13 mouse cellular contexts compared by ENCODE assay signal in genomic region chr2:128318956-128319355, GRCm38 (mm10).
DNase-seq lines count a peak whose midpoint lies in the region; ATAC-seq and TF ChIP-seq lines count a peak whose summit lies in the region.
"Had no signal": no experiment of that assay in that cellular context is flagged by ENCODE, and none has a peak within 500 bp of the region (broad histone marks: within the 10 kb centered on the region; RNA-seq: fewer than 3 reads in every experiment).

No protein-coding gene starts in this region.

- WGBS in heart, embryonic 11.5 days (ENCODE audit: insufficient replicate concordance): 49% methylated on average over 5 of the region's 5 CpGs
- WGBS in thymus, adult 2 months: 9% methylated on average over 5 of the region's 5 CpGs

- no peaks in the 10 kb centered on the region for H3K9me3 ChIP-seq in heart, embryonic 11.5 days (replicated peaks; ENCODE audit: control insufficient read depth, low read length)
- H3K9me3 ChIP-seq: forebrain, embryonic 15.5 days; neural tube, embryonic 13.5 days had no signal

- H3K36me3 ChIP-seq in heart, embryonic 11.5 days (ENCODE audit: control insufficient read depth, insufficient read depth, low read length): no peaks in the 10 kb centered on the region
- H3K36me3 ChIP-seq in thymus, adult 2 months (ENCODE audit: control insufficient read depth, insufficient read depth, low read length): no peaks in the 10 kb centered on the region
- H3K36me3 ChIP-seq: forebrain, embryonic 15.5 days; neural tube, embryonic 13.5 days had no signal

- H3K4me3 ChIP-seq in heart, embryonic 11.5 days (ENCODE audit: low read depth, low read length): no peak overlapping the region
- H3K4me3 ChIP-seq in thymus, adult 2 months (ENCODE audit: control insufficient read depth, insufficient read depth, low read length): no peak overlapping the region
- H3K4me3 ChIP-seq: forebrain, embryonic 15.5 days; neural tube, embryonic 13.5 days had no signal

- ATAC-seq in heart, embryonic 11.5 days (replicated peaks; ENCODE audit: insufficient number of reproducible peaks, low FRiP score, low TSS enrichment): 0 out of 2 replicates have a peak, but pooled peaks have one; percentile 49
- ATAC-seq: forebrain, embryonic 15.5 days; intestine, embryonic 16.5 days; lung, postnatal 0 days had no signal

- H3K27me3 ChIP-seq in heart, embryonic 11.5 days (ENCODE audit: control insufficient read depth, insufficient read depth, low read length): no peaks in the 10 kb centered on the region; the same call in 1 of the 2 replicates
- H3K27me3 ChIP-seq in thymus, adult 2 months (ENCODE audit: control insufficient read depth, insufficient read depth, low read length): no peaks in the 10 kb centered on the region
- H3K27me3 ChIP-seq: forebrain, embryonic 15.5 days; neural tube, embryonic 13.5 days had no signal

- H3K27ac ChIP-seq in heart, embryonic 11.5 days (ENCODE audit: low read depth, low read length): no peak overlapping the region
- no peak overlapping the region for H3K27ac ChIP-seq in thymus, adult 2 months (ENCODE audit: control insufficient read depth, insufficient read depth, low read length)
- H3K27ac ChIP-seq: forebrain, embryonic 15.5 days; neural tube, embryonic 13.5 days had no signal

- H3K4me2 ChIP-seq in heart, embryonic 11.5 days: no peak overlapping the region
- H3K4me2 ChIP-seq: forebrain, embryonic 15.5 days; neural tube, embryonic 13.5 days had no signal

- no peak for DNase-seq in heart, adult 8-10 months (ENCODE audit: low spot score)
- DNase-seq in T-cell, adult 2 months (ENCODE audit: low spot score): peak; percentile 70
- DNase-seq in induced T-regulatory cell, adult 2 months (ENCODE audit: low read depth): peak; percentile 51
- peak; percentile 39 for DNase-seq in thymus, adult 2 months
- DNase-seq in layer of hippocampus, postnatal 10 days (ENCODE audit: low spot score in 2 of 2): no peak
- DNase-seq in right cerebral cortex, adult 2 months (ENCODE audit: low spot score in 2 of 2): no peak
- no peak for DNase-seq in lung, postnatal 14 days
- DNase-seq: cerebellum, postnatal 36 days had no signal

- H3K9ac ChIP-seq in heart, embryonic 11.5 days (ENCODE audit: low read depth, low read length): no peak overlapping the region
- H3K9ac ChIP-seq: forebrain, embryonic 15.5 days; neural tube, embryonic 13.5 days had no signal

- TF ChIP-seq CTCF in thymus, adult 2 months (IDR thresholded peaks at IDR 0.05; ENCODE audit: borderline replicate concordance, control insufficient read depth, extremely low read depth, insufficient read depth, low read length, poor library complexity): no peak

- H3K4me1 ChIP-seq in heart, embryonic 11.5 days (ENCODE audit: control insufficient read depth, insufficient read depth, low read length): peaks cover 26% of the 10 kb centered on the region
- peaks cover 14% of the 10 kb centered on the region for H3K4me1 ChIP-seq in thymus, adult 2 months (replicated peaks; ENCODE audit: control insufficient read depth, insufficient read depth, low read length)
- H3K4me1 ChIP-seq: neural tube, embryonic 13.5 days had no signal

- no peak for TF ChIP-seq POLR2A in thymus, adult 2 months (IDR thresholded peaks at IDR 0.05; ENCODE audit: control insufficient read depth, extremely low read depth, insufficient read depth, low read length, poor library complexity)

Comparison
In these comparisons a context has a peak if more than half of its experiments do, and no peak if none do; other contexts are left out.
1. DNase-seq: peak in T-cell, adult 2 months (single experiment), induced T-regulatory cell, adult 2 months (single experiment) and thymus, adult 2 months (single experiment); none in heart, adult 8-10 months (single experiment), layer of hippocampus, postnatal 10 days (0 of 2), right cerebral cortex, adult 2 months (0 of 2) and lung, postnatal 14 days (single experiment).